Mouse (Mus musculus) adrenal gland, postnatal 36 days (tissue): Measurements from ENCODE around the gene Cacng7. TPM values are rescaled to one million over a fixed set of nuclear protein-coding genes. Genes with fewer than 3 reads are reported as not detected.
"Not testable (repeated sequence)": the region's sequence is repeated elsewhere in the genome, so short reads cannot be mapped to it uniquely, and the experiment has no call there.

Experiments used
- DNase-seq, 2 experiments: peaks; one replicate each; pipeline ENCODE4 v3.0.0; 2021; ENCODE audit warnings: mixed read lengths in 1 of 2
- long read RNA-seq, 2 experiments: library from polyadenylated mRNA; stranded (forward); transcript quantifications; one replicate each; pipeline ENCODE4 v2.0.0; 2021; ENCODE audit warnings: borderline sequencing depth in 2 of 2
- total RNA-seq, 2 experiments: library from RNA; stranded (reverse); gene quantifications; 2 replicates each; pipeline ENCODE4 v1.2.3; 2021

Cacng7 gene
- 1 to 10 TPM; 7.0 to 8.0 TPM for total RNA-seq
- long read RNA-seq, experiment 1, partial matches to known transcripts = 0 of 1 reads
- long read RNA-seq, experiment 1, other reads (novel, unspliced or antisense) = 1 of 1 reads
- long read RNA-seq, experiment 2 = 0 reads

GRCm38 (mm10) chr7:3332619-3333521 lies at the start of gene Cacng7:
Cacng7 (plus strand) TSS chr7:3332955.
- DNase-seq = peak; percentile 22 to 51

- no peak for DNase-seq
These were observed 49.5 kb upstream of the Cacng7 start for GRCm38 (mm10) chr7:3283081-3283875.

- DNase-seq = peak; percentile 45 to 52
These were observed 48.2 kb upstream of the Cacng7 start for GRCm38 (mm10) chr7:3284604-3285003.

- DNase-seq = no peak
These were observed 46.7 kb upstream of the Cacng7 start for GRCm38 (mm10) chr7:3286036-3286435.

- DNase-seq = no peak
These were observed 45.6 kb upstream of the Cacng7 start for GRCm38 (mm10) chr7:3287186-3287585.

- peak; percentile 90 to 94 for DNase-seq
These were observed 43.5 kb upstream of the Cacng7 start, which contains the start of the genes Myadm and Prkcg for GRCm38 (mm10) chr7:3288976-3289970. Myadm (plus strand) TSS chr7:3289080. Prkcg (plus strand) TSS chr7:3289179.

- peak; percentile 97 to 99 for DNase-seq
These were observed 42.3 kb upstream of the Cacng7 start for GRCm38 (mm10) chr7:3290257-3291033.

GRCm38 (mm10) chr7:3291197-3291596 lies 41.6 kb upstream of the Cacng7 start:
- peak; percentile 21 to 34 for DNase-seq

GRCm38 (mm10) chr7:3291764-3292163 lies 41.0 kb upstream of the Cacng7 start:
- DNase-seq = no peak

- not testable (repeated sequence) for DNase-seq
These were observed 40.5 kb upstream of the Cacng7 start for GRCm38 (mm10) chr7:3292271-3292670.

- DNase-seq = peak; percentile 92 to 93
These were observed 40.0 kb upstream of the Cacng7 start for GRCm38 (mm10) chr7:3292791-3293190.

- DNase-seq = no peak
These were observed 38.0 kb upstream of the Cacng7 start for GRCm38 (mm10) chr7:3294794-3295193.

GRCm38 (mm10) chr7:3295321-3296110 lies 37.2 kb upstream of the Cacng7 start:
- no peak for DNase-seq

GRCm38 (mm10) chr7:3296711-3297110 lies 36.0 kb upstream of the Cacng7 start:
- DNase-seq = no peak

- peak in 1 of 2 experiments; percentile 55 for DNase-seq
These were observed 32.7 kb upstream of the Cacng7 start for GRCm38 (mm10) chr7:3299941-3300617.

GRCm38 (mm10) chr7:3300891-3301627 lies 31.7 kb upstream of the Cacng7 start:
- DNase-seq = no peak

- peak; percentile 20 to 54 for DNase-seq
These were observed 30.9 kb upstream of the Cacng7 start for GRCm38 (mm10) chr7:3301628-3302555.
